Mouse (Mus musculus): ENCODE data around the gene Spop.

DNA sequence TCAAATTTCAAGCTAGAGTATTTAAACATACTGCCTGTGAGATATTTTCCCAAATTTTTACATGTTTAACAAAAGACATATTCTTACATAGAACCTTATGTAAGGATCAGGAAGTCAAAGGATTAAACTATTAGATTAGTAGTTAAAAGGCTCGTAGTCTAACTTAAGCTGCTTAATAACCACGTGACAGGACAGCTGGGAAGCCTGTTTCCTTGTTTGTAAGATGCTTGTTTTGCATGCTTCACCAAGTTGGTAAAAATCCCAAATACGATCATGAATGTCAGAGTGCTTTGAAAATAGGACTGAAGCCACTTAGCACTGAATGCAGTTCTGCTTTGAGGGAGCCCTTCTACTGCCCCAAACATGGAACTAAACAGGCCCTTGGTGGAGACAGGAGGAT lies 34.5 kb downstream of the Spop start:
- TF ChIP-seq GATA1 (IDR thresholded peaks at IDR 0.05; ENCODE audit: low read length) (no peak), TAL1 (IDR thresholded peaks at IDR 0.05; ENCODE audit: low read length) (no peak)

Data from erythroblast, embryonic 14.5 days (primary cell).